ENCODE assay signal across 32 mouse cellular contexts in the genomic region with DNA sequence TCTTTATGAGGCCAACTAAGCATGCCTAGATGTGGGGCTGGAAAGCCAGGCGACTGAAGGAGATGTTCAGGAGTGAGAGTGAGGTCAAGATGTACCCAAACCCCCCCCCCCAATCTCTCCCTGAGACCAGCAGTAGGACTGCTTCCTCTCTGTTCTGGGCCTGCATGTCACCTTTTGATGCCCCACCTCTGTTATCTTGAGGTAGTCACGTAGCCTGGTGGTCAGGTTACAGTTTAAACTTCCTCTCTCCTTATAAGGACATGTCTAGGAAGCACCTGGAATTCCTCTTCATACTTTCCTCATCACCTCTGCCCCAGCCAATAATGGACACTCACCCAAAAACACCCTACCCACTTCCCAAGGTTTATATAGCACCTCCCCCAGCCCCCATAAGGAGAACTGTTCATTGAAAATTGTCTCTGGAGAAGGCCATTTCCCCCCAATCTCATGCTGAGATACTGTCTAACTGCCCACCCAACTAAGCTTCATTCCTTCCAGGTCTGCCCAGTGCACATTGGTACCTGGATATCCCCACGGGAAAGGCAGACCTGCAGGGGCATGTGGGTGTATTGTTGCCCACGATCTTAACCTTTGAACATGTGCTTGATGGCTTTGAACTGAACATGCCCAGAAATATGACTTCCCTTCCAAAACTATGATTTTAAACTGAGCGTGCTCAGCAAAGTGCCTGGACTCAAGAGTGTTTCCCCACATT. TPM values are rescaled to one million over a fixed set of nuclear protein-coding genes. Genes with fewer than 3 reads are reported as not detected.
"Had no signal": no experiment of that assay in that cellular context is flagged by ENCODE, and none has a peak within 500 bp of the region (broad histone marks: within the 10 kb centered on the region; RNA-seq: fewer than 3 reads in every experiment).

No protein-coding gene starts in this region.

- H3K27me3 ChIP-seq: heart, embryonic 13.5 days; heart, embryonic 15.5 days; hindbrain, embryonic 12.5 days; kidney, embryonic 15.5 days; limb, embryonic 13.5 days; limb, embryonic 15.5 days had no signal

- DNase-seq: gastrocnemius, adult 2 months; gastrocnemius, postnatal 10 days; gastrocnemius, postnatal 25 days; heart, adult 2 months; heart, postnatal 4 days; kidney, adult 11 months; kidney, adult 2 months; kidney, adult 9 months; kidney, postnatal 14 days; kidney, postnatal 36 days; left cerebral cortex, postnatal 4 days had no signal

- H3K9ac ChIP-seq: heart, embryonic 13.5 days; heart, embryonic 15.5 days; hindbrain, embryonic 12.5 days; hindbrain, embryonic 14.5 days; kidney, embryonic 15.5 days; limb, embryonic 13.5 days; limb, embryonic 15.5 days had no signal

- H3K9me3 ChIP-seq: heart, embryonic 13.5 days; heart, embryonic 15.5 days; hindbrain, embryonic 10.5 days; hindbrain, embryonic 12.5 days; kidney, embryonic 15.5 days; limb, embryonic 13.5 days; limb, embryonic 15.5 days had no signal

- H3K4me1 ChIP-seq: heart, embryonic 13.5 days; heart, embryonic 15.5 days; limb, embryonic 15.5 days had no signal

- H3K36me3 ChIP-seq: heart, embryonic 13.5 days; heart, embryonic 15.5 days; hindbrain, embryonic 10.5 days; hindbrain, embryonic 12.5 days; kidney, embryonic 15.5 days; limb, embryonic 13.5 days; limb, embryonic 15.5 days had no signal

- H3K4me3 ChIP-seq: gastrocnemius, adult 2 months; heart, adult 2 months; heart, embryonic 13.5 days; heart, embryonic 15.5 days; hindbrain, embryonic 10.5 days; hindbrain, embryonic 12.5 days; kidney, embryonic 15.5 days; layer of hippocampus, adult 2 months; left cerebral cortex, adult 2 months; limb, embryonic 13.5 days; limb, embryonic 15.5 days had no signal

- H3K4me2 ChIP-seq: heart, embryonic 11.5 days; heart, embryonic 13.5 days; heart, embryonic 15.5 days; hindbrain, embryonic 12.5 days; hindbrain, embryonic 14.5 days; kidney, embryonic 15.5 days; limb, embryonic 13.5 days; limb, embryonic 15.5 days had no signal

- ATAC-seq: forebrain, embryonic 16.5 days; hindbrain, embryonic 16.5 days; inflammation-experienced regulatory T-cells, adult 6 months had no signal

- H3K27ac ChIP-seq: gastrocnemius, adult 2 months; heart, adult 2 months; hindbrain, embryonic 10.5 days; hindbrain, embryonic 12.5 days; hindbrain, embryonic 14.5 days; kidney, embryonic 15.5 days; kidney, postnatal 0 days; layer of hippocampus, adult 2 months; left cerebral cortex, adult 2 months had no signal

RNA-seq across cellular contexts. Expression of a gene that starts 17.1 kb away (rescaled TPM):
- total RNA-seq: gastrocnemius, adult 2 months; gastrocnemius, postnatal 10 days; gastrocnemius, postnatal 25 days; granulocyte monocyte progenitor cell, adult 5-6 weeks; heart, adult 2 months; heart, postnatal 25 days; heart, postnatal 4 days; layer of hippocampus, adult 2 months; layer of hippocampus, postnatal 25 days; liver, adult 2 months had no signal
- polyA plus RNA-seq: forebrain, embryonic 16.5 days; heart, adult 2 months; heart, embryonic 11.5 days; heart, embryonic 15.5 days; heart, postnatal 0 days; hindbrain, embryonic 10.5 days; hindbrain, embryonic 12.5 days; hindbrain, embryonic 14.5 days; inflammation-experienced regulatory T-cells, adult 6 months; kidney, adult 2 months; kidney, postnatal 0 days; large intestine, adult 2 months; liver, adult 2 months had no signal
